Mouse (Mus musculus) CD4-positive, CD25-positive, alpha-beta regulatory T cell, adult 4 months (primary cell): Measurements from ENCODE around the gene Unc13d. TPM values are rescaled to one million over a fixed set of nuclear protein-coding genes. Genes with fewer than 3 reads are reported as not detected.
"Not testable (repeated sequence)": the region's sequence is repeated elsewhere in the genome, so short reads cannot be mapped to it uniquely, and the experiment has no call there.

ENCODE experiments used
- ATAC-seq: one replicate; pipeline ENCODE4 v1.8.0; 2017
- polyA plus RNA-seq, 2 experiments: library from polyadenylated mRNA; unstranded; fragments of 100-300 nt; shearing (Covaris generic); gene quantifications; one replicate each; pipeline ENCODE4 v1.2.1; 2017

Unc13d gene
- polyA plus RNA-seq, 2 experiments from 2014 or later: 73.8 to 138 TPM

GRCm38 (mm10) chr11:116020519-116020922 is 57.2 kb downstream of the Unc13d start:
- ATAC-seq: no peak

GRCm38 (mm10) chr11:116019976-116020411 is 57.8 kb downstream of the Unc13d start:
- ATAC-seq: no peak

- no peak for ATAC-seq
Measured at GRCm38 (mm10) chr11:116019360-116019791, 58.4 kb downstream of the Unc13d start.

- ATAC-seq: not testable (repeated sequence)
Measured at GRCm38 (mm10) chr11:116018867-116019266, 58.9 kb downstream of the Unc13d start.

GRCm38 (mm10) chr11:116018106-116018505 is 59.7 kb downstream of the Unc13d start:
- ATAC-seq: no peak

- ATAC-seq: no peak
Measured at GRCm38 (mm10) chr11:116014821-116015220, 62.9 kb downstream of the Unc13d start.

- ATAC-seq: peak; percentile 94
Measured at GRCm38 (mm10) chr11:116012262-116012947, 65.4 kb downstream of the Unc13d start, which contains the start of gene Galk1. Gene Galk1, minus strand, starts transcription at chr11:116012719.

Other genes with a start within 250 kb of the Unc13d start
- not detected for gene Myo15b, start 219.6 kb downstream of the Unc13d start, polyA plus RNA-seq
- gene Smim5, start 178.0 kb downstream of the Unc13d start, polyA plus RNA-seq: 1 to 10 TPM in 1 of 2 experiments, under 1 TPM in 1; 0.94 to 1.5 TPM
- gene Smim6, start 165.9 kb downstream of the Unc13d start, polyA plus RNA-seq: 1 to 10 TPM; 1.9 to 2.8 TPM
- gene Sap30bp, start 144.7 kb downstream of the Unc13d start, polyA plus RNA-seq: 10 to 100 TPM; 42.0 to 46.9 TPM
- 10 to 100 TPM; 21.9 to 41.9 TPM for gene Recql5, start 144.5 kb downstream of the Unc13d start, polyA plus RNA-seq
- not detected for gene Itgb4, start 103.3 kb downstream of the Unc13d start, polyA plus RNA-seq
- 10 to 100 TPM; 13.1 to 18.4 TPM for gene Galk1, start 65.2 kb downstream of the Unc13d start, polyA plus RNA-seq
- 1,000 to 10,000 TPM; 1,562 to 1,754 TPM for gene H3f3b, start 50.0 kb downstream of the Unc13d start, polyA plus RNA-seq
- gene Unk, start 47.6 kb downstream of the Unc13d start, polyA plus RNA-seq: 10 to 100 TPM; 10.4 to 16.1 TPM
- 100 to 1,000 TPM; 133 to 265 TPM for gene Wbp2, start 9.0 kb upstream of the Unc13d start, polyA plus RNA-seq
- gene Trim47, start 49.2 kb upstream of the Unc13d start, polyA plus RNA-seq: not detected
- gene Trim65, start 53.2 kb upstream of the Unc13d start, polyA plus RNA-seq: 10 to 100 TPM; 14.4 to 17.9 TPM
- gene Mrpl38, start 60.9 kb upstream of the Unc13d start, polyA plus RNA-seq: 10 to 100 TPM; 22.7 to 25.5 TPM
- gene Fbf1, start 90.2 kb upstream of the Unc13d start, polyA plus RNA-seq: 1 to 10 TPM; 2.8 to 5.2 TPM
- 10 to 100 TPM; 44.6 to 49.5 TPM for gene Ten1, start 120.9 kb upstream of the Unc13d start, polyA plus RNA-seq
- gene Acox1, start 121.1 kb upstream of the Unc13d start, polyA plus RNA-seq: 10 to 100 TPM; 16.9 to 24.2 TPM
- gene Evpl, start 160.1 kb upstream of the Unc13d start, polyA plus RNA-seq: not detected
- gene Srp68, start 196.3 kb upstream of the Unc13d start, polyA plus RNA-seq: 10 to 100 TPM; 39.5 to 53.9 TPM
- not detected for gene Galr2, start 203.0 kb upstream of the Unc13d start, polyA plus RNA-seq
- gene Exoc7, start 229.3 kb upstream of the Unc13d start, polyA plus RNA-seq: 100 to 1,000 TPM in 1 of 2 experiments, 10 to 100 TPM in 1; 98.4 to 123 TPM